Mouse (Mus musculus): ENCODE results near the gene Plek. TPM values are rescaled to one million over a fixed set of nuclear protein-coding genes. Genes with fewer than 3 reads are reported as not detected.
"Not testable (repeated sequence)": the region's sequence is repeated elsewhere in the genome, so short reads cannot be mapped to it uniquely, and the experiment has no call there.

The Plek gene
- polyA plus RNA-seq, 1 experiment from 2014 or later = 1.4 TPM

DNA sequence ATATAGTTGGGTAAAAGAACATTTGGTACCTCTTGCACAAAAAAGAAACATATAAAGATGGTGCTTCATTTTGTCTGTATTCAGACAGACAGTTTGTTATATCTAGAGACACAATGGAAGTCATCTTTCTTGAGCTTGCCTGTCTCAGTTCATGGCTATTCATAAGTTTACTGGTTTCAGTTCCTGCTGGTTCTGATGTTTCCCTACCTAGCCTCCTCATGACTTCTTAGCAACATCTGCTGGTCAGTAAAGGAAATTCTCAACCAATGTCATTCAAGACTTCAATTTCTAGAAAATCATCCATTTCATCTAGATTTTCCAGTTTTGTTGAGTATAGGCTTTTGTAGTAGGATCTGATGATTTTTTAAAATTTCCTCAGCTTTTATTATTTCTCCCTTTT, 39.2 kb downstream of the Plek start:
- no peaks in the 10 kb centered on the region for H3K36me3 ChIP-seq (ENCODE audit: insufficient read depth, low read length)

GRCm38 (mm10) chr11:17008498-17008941, 43.7 kb downstream of the Plek start:
- Histone ChIP-seq H3K9me3 (replicated peaks; ENCODE audit: low read length) (no peaks in the 10 kb centered on the region), H3K36me3 (ENCODE audit: insufficient read depth, low read length) (no peaks in the 10 kb centered on the region), H3K27ac (no peak overlapping the region), H3K4me3 (replicated peaks; ENCODE audit: low read depth, low read length) (no peak overlapping the region), H3K9ac (ENCODE audit: low read depth, low read length) (no peak overlapping the region), H3K27me3 (ENCODE audit: insufficient read depth, low read length) (no peaks in the 10 kb centered on the region), H3K4me2 (ENCODE audit: low read length) (no peak overlapping the region), H3K4me1 (replicated peaks; ENCODE audit: insufficient read depth, low read length) (no peaks in the 10 kb centered on the region)
- ATAC-seq (replicated peaks; ENCODE audit: low FRiP score, low read depth) = no peak
- no peak for TF ChIP-seq CTCF (IDR thresholded peaks at IDR 0.05; ENCODE audit: low read depth)
- WGBS = 69% methylated on average over 7 of the region's 7 CpGs
- no peak for DNase-seq (ENCODE audit: low spot score)

More for the DNA sequence above, 39.2 kb downstream of the Plek start:
- no peak for TF ChIP-seq CTCF (IDR thresholded peaks at IDR 0.05; ENCODE audit: low read depth)
- Histone ChIP-seq H3K27me3 (ENCODE audit: insufficient read depth, low read length) (no peaks in the 10 kb centered on the region), H3K4me3 (replicated peaks; ENCODE audit: low read depth, low read length) (no peak overlapping the region), H3K4me1 (replicated peaks; ENCODE audit: insufficient read depth, low read length) (no peaks in the 10 kb centered on the region), H3K4me2 (ENCODE audit: low read length) (no peak overlapping the region), H3K9me3 (replicated peaks; ENCODE audit: low read length) (no peaks in the 10 kb centered on the region), H3K27ac (no peak overlapping the region), H3K9ac (ENCODE audit: low read depth, low read length) (no peak overlapping the region)
- ATAC-seq (replicated peaks; ENCODE audit: low FRiP score, low read depth) = no peak
- DNase-seq (ENCODE audit: low spot score) = no peak

- Histone ChIP-seq H3K36me3 (ENCODE audit: insufficient read depth, low read length) (no peaks in the 10 kb centered on the region), H3K4me2 (ENCODE audit: low read length) (no peak overlapping the region), H3K9me3 (replicated peaks; ENCODE audit: low read length) (no peaks in the 10 kb centered on the region), H3K4me1 (replicated peaks; ENCODE audit: insufficient read depth, low read length) (no peaks in the 10 kb centered on the region), H3K4me3 (replicated peaks; ENCODE audit: low read depth, low read length) (no peak overlapping the region), H3K27me3 (ENCODE audit: insufficient read depth, low read length) (no peaks in the 10 kb centered on the region), H3K27ac (no peak overlapping the region), H3K9ac (ENCODE audit: low read depth, low read length) (no peak overlapping the region)
- no peak for ATAC-seq (replicated peaks; ENCODE audit: low FRiP score, low read depth)
- 90% methylated on average over 5 of the region's 5 CpGs for WGBS
- DNase-seq (ENCODE audit: low spot score) = no peak
- TF ChIP-seq CTCF (IDR thresholded peaks at IDR 0.05; ENCODE audit: low read depth) = no peak
Measured at GRCm38 (mm10) chr11:17007517-17008173, 44.5 kb downstream of the Plek start.

DNA sequence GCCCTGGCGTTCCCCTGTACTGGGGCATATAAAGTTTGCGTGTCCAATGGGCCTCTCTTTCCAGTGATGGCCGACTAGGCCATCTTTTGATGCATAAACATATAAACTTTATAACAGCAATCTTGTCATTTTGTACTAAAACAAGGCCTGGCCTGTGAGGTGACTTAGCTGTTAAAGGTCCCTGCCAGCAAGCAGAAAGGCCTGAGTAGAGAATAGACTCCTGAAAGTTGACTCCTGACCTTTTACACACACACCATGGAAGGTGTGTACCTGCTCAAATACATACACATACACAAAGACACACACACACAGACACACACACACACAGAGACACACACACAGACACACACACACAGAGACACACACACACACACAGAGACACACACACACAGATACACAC, 45.7 kb downstream of the Plek start:
- H3K9ac ChIP-seq (ENCODE audit: low read depth, low read length); H3K36me3 ChIP-seq (ENCODE audit: insufficient read depth, low read length); H3K9me3 ChIP-seq (replicated peaks; ENCODE audit: low read length); H3K27me3 ChIP-seq (ENCODE audit: insufficient read depth, low read length); ATAC-seq (replicated peaks; ENCODE audit: low FRiP score, low read depth); H3K4me1 ChIP-seq (replicated peaks; ENCODE audit: insufficient read depth, low read length); DNase-seq (ENCODE audit: low spot score); H3K4me3 ChIP-seq (replicated peaks; ENCODE audit: low read depth, low read length); H3K4me2 ChIP-seq (ENCODE audit: low read length); H3K27ac ChIP-seq: not testable (repeated sequence)
- 68% methylated on average over 2 of the region's 3 CpGs for WGBS

- no peak for TF ChIP-seq CTCF (IDR thresholded peaks at IDR 0.05; ENCODE audit: low read depth)
- Histone ChIP-seq H3K4me2 (ENCODE audit: low read length) (no peak overlapping the region), H3K4me1 (replicated peaks; ENCODE audit: insufficient read depth, low read length) (no peaks in the 10 kb centered on the region), H3K9ac (ENCODE audit: low read depth, low read length) (no peak overlapping the region), H3K27ac (no peak overlapping the region), H3K27me3 (ENCODE audit: insufficient read depth, low read length) (no peaks in the 10 kb centered on the region), H3K4me3 (replicated peaks; ENCODE audit: low read depth, low read length) (no peak overlapping the region), H3K9me3 (replicated peaks; ENCODE audit: low read length) (no peaks in the 10 kb centered on the region), H3K36me3 (ENCODE audit: insufficient read depth, low read length) (no peaks in the 10 kb centered on the region)
- ATAC-seq (replicated peaks; ENCODE audit: low FRiP score, low read depth) (no peak), DNase-seq (ENCODE audit: low spot score) (no peak)
- 84% methylated on average over 4 of the region's 4 CpGs for WGBS
Measured at GRCm38 (mm10) chr11:17004899-17005846, 47.0 kb downstream of the Plek start.

DNA sequence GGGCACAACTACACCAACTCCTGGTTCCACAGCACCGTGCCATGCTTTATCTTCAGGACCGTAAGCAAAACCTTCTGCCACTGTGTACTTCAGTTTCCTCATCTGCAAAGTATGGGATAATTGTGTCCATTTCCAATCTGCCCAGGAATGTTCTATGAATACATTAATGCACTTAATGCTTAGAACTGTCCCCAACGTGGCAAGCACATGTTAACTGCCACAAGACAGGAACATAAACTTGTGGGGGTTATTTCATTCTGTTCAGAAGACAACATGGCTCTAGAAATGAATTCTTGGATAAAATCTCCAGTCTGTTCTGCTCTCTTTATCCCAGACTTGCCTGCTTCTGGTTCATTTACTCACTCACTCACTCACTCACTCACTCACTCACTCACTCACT, 48.4 kb downstream of the Plek start:
- WGBS = 78% methylated on average over 3 of the region's 3 CpGs
- no peak overlapping the region for H3K4me3 ChIP-seq (replicated peaks; ENCODE audit: low read depth, low read length)
- H3K27ac ChIP-seq = no peak overlapping the region
- no peaks in the 10 kb centered on the region for H3K4me1 ChIP-seq (replicated peaks; ENCODE audit: insufficient read depth, low read length)
- no peaks in the 10 kb centered on the region for H3K9me3 ChIP-seq (replicated peaks; ENCODE audit: low read length)
- TF ChIP-seq CTCF (IDR thresholded peaks at IDR 0.05; ENCODE audit: low read depth) = no peak
- no peak overlapping the region for H3K9ac ChIP-seq (ENCODE audit: low read depth, low read length)
- DNase-seq (ENCODE audit: low spot score) (no peak), ATAC-seq (replicated peaks; ENCODE audit: low FRiP score, low read depth) (no peak)
- no peaks in the 10 kb centered on the region for H3K36me3 ChIP-seq (ENCODE audit: insufficient read depth, low read length)
- no peaks in the 10 kb centered on the region for H3K27me3 ChIP-seq (ENCODE audit: insufficient read depth, low read length)
- H3K4me2 ChIP-seq (ENCODE audit: low read length) = no peak overlapping the region

All from kidney, postnatal 0 days (tissue).